Mouse (Mus musculus) frontal cortex, adult 2 months (tissue): ENCODE measurements at regions not wholly inside any gene's neighbourhood (a gene's known extent, or its start where the extent isn't known, plus 50 kb on each side); places are given as distances from the start of the nearest gene placed in this dataset.

Source experiments
- DNase-seq, 2 experiments: peaks; one replicate each; pipeline ENCODE4 v3.0.0; 2022; ENCODE audit warnings: low spot score in 1 of 2; ENCODE audit errors: extremely low spot score in 1 of 2

DNA sequence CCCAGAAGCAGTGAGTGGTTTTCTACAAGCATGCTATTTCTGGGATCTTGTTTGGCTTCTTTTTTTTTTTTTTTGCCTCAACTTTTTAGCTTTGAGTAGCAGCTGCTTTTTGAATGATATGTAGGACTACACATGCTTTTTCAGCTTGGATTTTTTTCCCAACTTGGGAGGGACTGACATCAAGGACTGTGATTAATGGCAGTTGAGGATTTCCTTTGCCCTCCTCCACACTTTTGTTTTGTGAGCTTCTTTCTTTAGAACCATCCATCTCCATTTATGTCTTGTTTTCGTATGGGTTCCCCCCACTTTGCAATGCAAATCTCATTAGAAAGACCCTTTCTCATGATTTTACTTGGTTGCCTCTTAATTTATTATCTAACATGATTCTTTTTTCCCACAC, 352.3 kb upstream of the Jag1 start:
- no peak for DNase-seq

DNA sequence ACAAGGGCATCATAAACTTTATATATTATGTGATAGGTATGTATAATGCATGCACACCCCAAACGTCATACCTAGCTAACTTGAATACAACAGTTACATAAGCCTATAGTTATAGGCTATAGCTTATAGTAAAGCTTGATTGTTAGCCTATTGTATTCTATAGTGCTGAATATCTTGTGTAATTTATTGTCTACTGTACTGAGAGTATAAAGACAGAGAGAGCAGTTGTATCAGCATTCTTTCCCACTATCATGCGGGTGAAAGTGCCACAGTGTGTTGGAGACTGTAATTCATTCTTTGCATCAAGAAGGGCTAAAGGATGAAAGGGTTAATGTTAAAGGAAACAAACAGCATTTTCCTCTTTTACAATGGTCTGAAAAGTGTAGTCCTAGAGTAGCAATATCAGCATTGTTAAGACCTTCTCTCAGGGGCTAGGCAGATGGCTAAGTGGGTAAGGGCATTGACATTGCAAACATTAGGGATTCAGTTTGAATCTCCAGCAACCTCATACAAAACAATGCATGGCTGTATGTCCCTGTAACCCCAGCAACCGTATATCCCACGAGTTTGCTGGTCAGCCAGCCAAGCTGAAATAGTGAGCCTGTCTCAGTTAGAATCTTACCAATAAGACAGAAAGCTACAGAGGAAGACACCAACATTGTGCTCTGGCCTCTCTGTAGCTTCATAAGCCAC, 340.8 kb upstream of the Jag1 start:
- DNase-seq = no peak

DNA sequence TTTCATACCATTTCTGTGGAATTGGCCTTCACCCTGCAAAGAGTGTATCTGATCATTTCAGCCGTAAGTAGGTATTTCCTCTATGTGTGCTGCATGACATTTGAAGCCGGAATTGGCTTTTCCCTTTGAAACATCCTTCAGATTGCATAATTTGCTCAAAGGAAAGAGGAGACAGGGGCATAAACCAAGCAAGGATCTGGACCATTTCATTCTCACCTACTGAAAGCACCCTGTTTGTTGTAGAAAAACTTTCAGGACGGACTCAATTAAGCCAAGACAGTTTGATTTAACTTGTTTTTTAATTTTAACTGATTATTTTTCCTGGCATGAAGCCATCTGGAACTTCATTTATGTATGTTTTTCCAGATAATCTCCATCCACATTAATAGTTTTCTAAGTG, 340.0 kb upstream of the Jag1 start:
- DNase-seq = no peak

DNA sequence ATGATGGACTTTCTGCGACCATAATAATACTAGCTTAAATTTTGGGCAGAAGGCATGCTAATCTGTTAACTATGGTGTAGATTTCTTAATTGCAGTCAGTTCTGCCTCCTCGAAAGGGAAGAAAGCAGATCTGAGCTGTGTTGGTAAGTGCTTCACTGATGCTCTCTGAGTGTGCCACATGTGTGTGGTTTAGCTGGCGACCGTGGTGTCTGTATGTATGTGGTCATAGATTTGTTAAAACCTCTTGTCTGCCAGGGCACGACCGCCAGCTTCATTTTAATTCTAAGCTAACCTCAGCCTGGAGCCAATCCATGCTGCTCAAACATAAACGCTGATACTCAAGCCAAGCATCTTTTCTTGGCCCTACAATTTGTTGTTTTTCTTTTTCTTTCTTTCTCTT, 330.5 kb upstream of the Jag1 start:
- DNase-seq = no peak

DNA sequence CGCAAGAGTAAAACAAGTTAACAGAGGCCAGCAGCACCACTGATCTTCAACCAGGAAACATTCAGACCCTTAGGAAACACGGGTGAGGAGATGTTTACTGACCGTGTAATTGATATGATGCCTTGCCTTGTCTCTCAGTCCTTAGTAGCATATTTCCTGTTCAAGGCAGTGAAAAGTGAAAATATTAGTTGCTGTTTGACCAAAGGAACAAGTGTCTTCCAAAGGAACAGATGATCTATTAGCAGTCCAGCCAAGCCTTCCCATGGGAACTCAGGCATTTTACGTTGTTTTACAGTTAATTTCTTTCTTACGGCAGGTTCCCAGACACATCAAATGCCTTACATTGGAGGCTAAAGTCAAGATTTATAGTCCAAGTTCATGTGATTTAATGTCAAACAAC, 321.3 kb upstream of the Jag1 start:
- no peak for DNase-seq

DNA sequence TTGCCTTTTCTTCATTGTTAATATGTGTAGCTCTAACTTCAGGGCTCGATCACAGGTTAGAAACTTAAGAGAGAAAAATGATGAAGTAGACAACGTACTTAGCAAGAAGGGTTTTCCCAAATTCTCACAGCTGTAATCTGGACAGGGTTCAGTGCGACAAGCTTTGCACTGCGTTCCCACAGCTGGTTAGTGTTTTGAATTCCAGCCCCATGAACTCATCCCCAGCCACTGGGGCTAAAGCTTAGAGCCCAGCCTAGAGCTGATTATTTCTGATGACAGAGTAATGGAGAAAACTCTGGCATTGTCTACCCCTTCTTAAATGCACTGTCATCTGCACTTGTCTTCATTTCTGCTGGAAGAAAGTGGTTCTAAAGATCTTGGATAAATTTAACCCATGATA, 319.7 kb upstream of the Jag1 start:
- DNase-seq = no peak

DNA sequence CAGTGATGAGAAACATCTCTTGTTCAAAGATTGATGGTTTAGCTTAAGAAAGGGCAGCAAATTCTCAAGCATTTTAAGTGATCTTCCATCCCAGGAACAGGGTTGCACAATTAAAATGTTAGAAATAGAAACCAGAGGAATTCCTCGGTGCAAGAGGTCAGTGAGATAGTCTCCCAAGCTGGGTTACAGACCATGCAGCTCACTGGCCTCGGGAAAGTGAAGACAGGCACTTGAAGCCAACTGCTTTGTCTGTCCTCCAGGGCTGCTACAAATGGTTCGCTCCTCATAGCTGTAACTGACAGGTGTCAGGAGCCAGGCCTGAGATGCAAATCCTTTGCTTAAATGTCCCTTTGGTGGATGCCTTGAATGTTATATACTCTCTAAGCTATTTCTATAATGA, 306.2 kb upstream of the Jag1 start:
- no peak for DNase-seq

DNA sequence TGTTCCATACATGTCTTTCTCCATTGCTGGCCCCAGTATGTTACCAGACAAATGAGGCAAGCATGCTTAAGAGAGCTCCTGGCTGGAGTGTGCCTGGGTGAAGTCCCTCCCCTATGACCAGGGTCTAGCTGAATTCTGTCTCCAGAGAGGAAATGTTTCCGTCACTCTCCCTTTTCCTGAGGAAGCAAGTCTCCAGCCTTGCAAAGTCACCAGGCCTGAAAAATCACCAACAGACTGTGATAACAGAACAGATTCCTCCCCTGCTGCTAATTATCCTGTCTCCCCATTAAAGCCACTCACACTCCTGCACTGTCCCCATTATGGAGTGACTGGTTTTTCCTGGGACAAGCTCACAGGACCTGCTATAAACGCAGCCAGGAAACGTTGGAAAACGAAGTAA, 303.2 kb upstream of the Jag1 start:
- no peak for DNase-seq

DNA sequence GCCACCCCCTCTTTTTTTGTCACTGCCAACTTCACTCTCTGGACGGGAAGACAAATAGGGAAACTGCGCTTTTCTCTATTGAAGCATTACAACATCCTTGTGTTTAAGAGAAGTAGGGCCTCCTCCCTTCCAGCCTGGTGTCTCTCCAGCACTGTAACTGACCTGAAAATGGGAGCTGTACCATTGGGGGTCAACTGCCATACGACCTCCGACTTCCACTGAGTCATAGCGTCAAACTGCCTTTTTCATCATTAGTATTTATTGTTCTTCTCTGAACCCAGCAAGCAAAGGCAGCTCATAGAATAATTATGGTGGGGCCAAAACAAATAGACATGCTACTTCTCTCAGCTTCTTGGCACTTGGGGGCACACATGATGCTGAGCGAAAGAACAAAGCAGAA, 301.2 kb upstream of the Jag1 start:
- DNase-seq = no peak

DNA sequence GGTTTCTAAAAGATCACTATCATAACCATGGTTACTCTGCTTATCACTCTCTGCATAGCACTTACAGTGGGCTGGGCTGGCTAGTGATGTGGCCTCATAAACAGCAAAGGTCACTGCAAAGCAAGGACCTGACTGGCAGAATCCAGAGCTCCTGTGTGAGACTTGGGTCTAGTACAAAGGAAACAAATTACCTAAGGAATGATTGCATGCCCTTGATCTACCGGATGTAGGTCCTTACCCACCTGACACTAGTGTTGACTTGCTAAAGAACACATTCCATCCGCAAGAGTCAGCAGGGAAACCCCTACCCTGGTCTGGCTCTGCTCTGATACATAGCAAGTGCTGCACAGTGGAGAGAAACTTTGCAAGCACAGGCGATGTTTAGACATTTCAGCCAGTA, 297.0 kb upstream of the Jag1 start:
- DNase-seq = no peak

DNA sequence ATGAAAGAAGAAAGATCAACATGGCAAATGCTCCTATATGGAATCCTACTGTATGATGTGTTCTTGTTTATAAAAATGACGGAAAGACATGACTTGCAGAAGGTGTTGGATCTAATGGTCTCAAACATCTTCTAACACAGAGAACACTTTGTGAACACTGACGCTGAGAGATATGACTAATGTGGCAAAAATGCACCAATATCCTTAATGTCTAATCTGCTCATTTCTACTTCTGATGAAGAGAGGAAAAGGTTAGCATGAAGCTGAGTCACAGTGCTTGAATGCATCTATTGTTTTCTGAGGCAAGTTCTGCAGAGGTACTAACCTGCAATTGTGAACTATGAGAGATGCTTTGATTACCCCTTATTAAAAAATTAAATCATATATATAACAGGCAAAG, 293.2 kb upstream of the Jag1 start:
- no peak for DNase-seq

DNA sequence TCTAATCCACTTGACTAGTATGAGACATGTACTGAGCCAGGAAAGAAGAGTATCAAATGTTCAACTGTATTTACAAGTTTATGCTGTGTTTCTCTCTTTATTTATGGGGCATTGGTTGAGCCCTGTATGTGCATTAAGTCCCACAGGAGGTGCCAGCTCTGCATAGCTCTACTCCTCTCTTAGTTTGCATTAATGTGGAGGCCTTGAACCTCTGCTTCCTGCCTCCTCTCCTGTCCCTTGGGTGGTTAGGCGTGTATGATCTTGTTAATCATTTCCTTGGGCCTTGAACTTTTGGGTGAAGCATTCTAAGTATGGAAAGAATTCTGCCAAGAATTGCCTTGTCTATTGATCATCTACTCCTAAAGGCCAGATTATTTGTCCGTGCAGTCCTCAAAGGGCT, 291.9 kb upstream of the Jag1 start:
- DNase-seq = no peak

DNA sequence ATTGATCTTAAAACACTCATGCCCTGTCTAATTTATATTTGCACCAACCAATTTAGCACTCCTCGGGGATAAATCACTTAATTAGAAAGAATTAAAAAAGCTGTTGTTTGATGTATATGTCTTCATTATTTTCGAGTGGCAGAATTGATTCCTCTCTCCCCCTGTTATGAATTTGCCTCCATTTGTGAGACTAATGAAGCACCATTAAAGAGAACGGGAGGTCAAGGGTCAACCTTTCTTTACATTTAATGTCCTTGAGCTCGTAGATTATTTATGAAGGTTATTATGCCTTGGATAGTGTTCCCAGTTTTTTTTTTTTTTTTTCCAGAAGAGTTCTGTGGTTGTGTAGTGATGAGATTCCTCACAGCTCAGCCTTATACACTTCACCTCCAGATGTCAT, 277.0 kb upstream of the Jag1 start:
- no peak for DNase-seq

DNA sequence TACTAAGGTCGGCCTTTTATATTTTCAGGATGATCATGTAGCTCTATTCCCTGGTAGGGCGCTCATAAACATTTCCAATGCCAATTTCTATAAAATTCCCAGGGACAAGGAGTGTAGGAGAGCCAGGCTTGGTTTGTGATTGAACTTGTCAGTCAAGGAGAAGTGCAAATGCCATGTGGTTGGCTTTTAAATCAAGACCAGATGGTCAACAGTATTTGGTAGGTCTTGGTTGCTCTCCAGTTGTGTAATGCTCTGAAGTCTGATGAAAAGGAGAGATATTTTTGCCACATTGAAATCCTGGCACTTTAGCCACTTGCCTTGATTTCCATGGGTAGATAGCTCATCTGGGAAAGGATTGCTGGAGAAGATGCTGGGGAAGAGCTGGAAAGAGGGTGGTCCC, 263.4 kb upstream of the Jag1 start:
- no peak for DNase-seq

DNA sequence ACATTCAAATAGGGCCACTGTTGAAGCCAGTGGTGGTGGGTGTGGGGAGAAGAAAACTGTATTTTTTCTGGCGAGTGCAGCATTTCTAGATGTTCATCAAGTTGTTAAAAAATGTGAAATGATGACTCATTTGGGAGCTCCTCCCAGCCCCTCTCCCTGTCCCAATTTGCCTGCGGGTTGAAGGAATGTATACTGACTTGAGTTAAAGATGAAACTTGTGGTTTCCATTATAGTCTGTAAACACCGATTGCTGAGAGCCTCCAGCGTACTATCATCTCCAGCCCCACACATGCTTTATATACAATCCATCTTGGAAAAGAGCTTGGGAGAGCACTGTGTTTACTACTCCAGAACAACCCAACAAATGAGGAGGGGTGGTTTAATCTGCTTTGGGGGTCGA, 258.9 kb upstream of the Jag1 start:
- no peak for DNase-seq

DNA sequence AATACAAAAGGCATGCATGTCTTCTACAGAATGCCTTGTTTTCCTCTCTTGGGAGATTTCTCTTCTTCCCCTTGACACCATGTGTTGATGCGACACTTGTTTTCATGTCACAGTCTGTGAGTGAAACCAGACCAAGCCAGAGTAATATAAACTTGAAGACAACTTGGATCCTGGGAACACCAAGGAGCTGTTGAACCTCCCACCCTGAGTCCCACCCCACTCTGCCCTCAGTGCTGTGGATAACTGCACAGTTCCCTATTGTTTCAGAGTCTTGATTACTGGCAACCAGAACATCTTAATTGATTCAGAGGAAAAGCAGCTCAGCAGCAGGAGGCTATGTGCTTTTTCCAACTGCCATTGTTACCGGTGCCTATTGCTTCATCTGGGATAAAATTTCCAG, 254.6 kb upstream of the Jag1 start:
- DNase-seq = no peak

DNA sequence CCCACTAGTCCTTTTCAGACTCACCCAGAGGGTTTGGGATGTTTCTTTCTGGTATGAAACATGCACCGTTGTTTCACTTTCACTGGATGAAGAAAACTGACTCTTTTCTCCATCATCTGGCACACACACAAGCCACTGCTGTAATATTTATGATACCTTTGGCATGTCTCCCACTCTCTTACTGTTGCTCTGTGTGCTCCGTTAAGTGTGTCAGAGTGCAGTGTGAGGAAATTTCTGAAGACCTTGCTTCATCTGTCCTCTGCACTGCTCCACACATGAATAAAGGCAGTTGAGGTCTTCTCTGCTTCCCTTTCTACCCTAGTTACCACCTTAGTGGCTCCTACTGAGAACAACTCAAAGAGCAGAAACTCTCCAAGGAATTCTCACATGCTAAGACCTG, 246.6 kb upstream of the Jag1 start:
- DNase-seq = no peak

DNA sequence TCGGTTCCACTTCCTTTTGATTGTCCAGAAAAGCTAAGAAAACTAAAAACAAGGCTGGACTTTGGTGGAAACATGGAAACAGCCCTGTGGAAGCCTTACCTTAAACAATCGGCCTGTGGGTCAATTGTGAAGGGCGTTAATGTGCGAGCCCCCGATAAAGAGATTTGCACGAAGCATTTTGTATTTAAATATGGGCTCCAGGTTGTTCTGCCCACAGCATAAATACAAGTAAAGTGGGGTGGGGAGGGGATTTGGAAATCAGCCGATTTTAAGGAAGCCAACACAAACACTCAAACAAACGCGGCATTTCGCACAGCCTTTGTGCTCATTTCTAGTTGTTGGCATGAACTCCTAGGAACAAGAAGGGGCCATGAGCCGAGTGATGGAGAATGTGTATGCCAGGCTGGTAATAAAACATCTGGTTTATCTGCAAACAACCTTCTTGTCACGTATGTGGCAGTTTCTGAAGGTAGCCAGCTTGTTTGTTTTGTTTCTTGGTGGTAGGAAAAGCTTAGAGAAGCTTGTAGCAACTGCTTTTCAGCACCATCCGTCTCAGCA, 240.8 kb upstream of the Jag1 start:
- DNase-seq = no peak

DNA sequence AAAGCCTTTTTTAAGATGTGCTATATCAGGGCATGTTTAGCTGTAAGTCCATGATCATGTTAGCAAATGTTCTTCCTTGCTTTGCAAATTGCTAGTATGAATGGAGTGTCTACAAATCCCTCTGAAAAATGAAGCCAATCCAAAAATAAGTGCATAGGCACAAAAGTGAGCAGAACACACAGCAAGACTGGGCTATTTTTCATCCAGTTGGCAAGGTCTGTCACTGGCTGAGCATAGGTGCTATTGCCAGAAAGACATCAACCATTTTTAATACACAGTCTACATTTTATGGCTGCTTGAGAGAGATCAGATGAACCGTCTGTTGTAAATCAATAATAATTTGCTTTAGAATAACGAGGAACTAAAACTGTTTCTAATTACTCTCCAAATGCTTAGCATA, 227.3 kb upstream of the Jag1 start:
- DNase-seq = no peak

DNA sequence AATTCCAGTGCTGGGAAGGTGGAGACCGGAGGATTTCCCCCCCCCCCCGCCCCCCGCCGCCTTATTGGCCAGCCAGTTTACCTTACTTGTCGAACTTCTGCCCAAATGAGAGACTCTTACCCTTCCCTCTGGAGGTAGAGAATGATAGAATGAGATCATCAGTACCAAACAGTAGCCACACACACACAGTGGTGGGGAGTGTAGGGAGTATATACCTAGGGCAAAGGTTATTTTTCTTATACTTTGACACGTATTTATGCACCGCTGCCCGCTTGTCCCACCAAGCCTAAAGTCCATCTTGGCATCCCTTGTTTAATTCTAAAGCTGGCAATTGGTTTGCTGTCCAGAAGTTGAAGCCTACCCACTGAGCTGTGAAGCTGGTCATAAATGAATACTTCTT, 213.6 kb upstream of the Jag1 start:
- DNase-seq = no peak

DNA sequence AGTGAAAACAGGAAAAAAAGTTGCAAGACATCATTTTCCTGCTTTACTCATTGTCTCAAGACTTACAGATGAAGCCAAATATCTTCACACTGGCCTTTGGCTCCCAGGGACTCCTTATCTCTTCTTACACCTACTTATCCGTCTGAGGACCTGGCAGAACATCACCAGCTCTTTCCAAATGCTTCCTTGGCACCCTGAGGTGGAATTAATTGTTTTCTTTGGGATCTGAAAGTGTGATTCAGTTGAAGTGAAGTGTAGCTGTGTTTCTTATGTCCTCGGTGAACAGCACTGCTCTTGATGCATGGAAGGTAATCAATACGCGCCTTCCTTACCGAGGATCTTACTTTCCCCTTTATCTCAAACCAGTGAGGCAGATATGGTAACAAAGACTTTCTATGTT, 207.0 kb upstream of the Jag1 start:
- no peak for DNase-seq

DNA sequence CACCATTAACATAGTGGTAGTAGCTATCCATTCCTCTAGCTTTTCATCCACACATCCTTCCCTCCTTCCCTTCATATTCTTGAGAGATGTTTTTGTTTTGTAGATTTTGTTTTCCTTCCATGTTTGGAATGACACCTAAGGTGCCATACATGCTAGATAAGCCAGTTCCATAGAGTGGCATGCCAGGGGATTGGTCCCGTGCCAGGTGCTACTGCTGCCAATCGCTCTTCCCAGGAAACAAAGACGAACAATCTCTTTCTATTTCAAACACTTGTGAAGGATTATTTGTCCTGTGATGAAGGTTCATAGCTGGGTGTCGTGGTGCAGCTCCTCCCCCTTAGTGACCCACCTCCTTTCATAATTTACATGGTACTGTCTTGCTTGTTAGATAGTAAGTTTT, 194.1 kb upstream of the Jag1 start:
- DNase-seq = no peak

DNA sequence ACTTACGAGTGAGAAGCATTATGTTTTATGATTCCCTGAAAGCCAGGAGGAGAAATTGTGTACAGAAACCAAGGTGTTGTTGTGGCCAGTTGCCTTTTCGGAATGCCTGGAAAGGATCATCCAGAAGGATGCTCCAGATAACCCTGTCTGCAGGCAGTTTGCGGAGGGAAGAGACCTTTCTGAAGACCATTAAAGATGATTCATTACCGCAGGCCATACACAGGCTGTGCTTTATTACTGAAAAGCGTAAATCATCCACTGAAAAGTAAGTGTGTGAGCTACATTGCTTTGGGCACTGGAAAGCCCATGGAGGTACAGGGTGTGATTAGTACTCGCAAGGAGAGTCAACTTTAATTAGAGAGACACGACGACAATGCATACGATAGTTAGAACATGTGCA, 191.7 kb upstream of the Jag1 start:
- DNase-seq = no peak
